Mouse (Mus musculus) heart, embryonic 12.5 days (tissue): ENCODE results near the gene Rai1. TPM values are rescaled to one million over a fixed set of nuclear protein-coding genes. Genes with fewer than 3 reads are reported as not detected.

Source experiments
- ATAC-seq: fragments of 200-750 bp; cut with Nextera tagmentation; 2 replicates; pipeline ENCODE4 v1.8.0; 2017; ENCODE audit warnings: moderate TSS enrichment, moderate library complexity; ENCODE audit not compliant: insufficient number of reproducible peaks, low FRiP score
- H3K27ac ChIP-seq: fragments of 300-500 bp; sonication (generic); 2 replicates; pipeline ENCODE4 v1.5.1; 2016; ENCODE audit warnings: mild to moderate bottlenecking, moderate library complexity; ENCODE audit not compliant: poor library complexity, severe bottlenecking
- H3K27me3 ChIP-seq: fragments of 300-500 bp; sonication (generic); replicated peaks from 2 replicates; pipeline ENCODE4 v1.6.1; 2016; ENCODE audit warnings: mild to moderate bottlenecking, moderate library complexity
- H3K36me3 ChIP-seq: fragments of 300-500 bp; sonication (generic); 2 replicates; pipeline ENCODE4 v1.6.1; 2016; ENCODE audit warnings: mild to moderate bottlenecking, moderate library complexity
- H3K4me1 ChIP-seq: fragments of 300-500 bp; sonication (generic); replicated peaks from 2 replicates; pipeline ENCODE4 v1.6.1; 2016; ENCODE audit warnings: mild to moderate bottlenecking
- H3K4me2 ChIP-seq: fragments of 300-500 bp; sonication (generic); 2 replicates; pipeline ENCODE4 v1.6.1; 2016; ENCODE audit warnings: mild to moderate bottlenecking, moderate library complexity
- H3K4me3 ChIP-seq: fragments of 300-500 bp; sonication (generic); 2 replicates; pipeline ENCODE4 v1.5.1; 2016; ENCODE audit warnings: mild to moderate bottlenecking
- H3K9ac ChIP-seq: fragments of 300-500 bp; sonication (generic); 2 replicates; pipeline ENCODE4 v1.6.1; 2016; ENCODE audit warnings: mild to moderate bottlenecking, moderate library complexity
- H3K9me3 ChIP-seq: fragments of 300-500 bp; sonication (generic); replicated peaks from 2 replicates; pipeline ENCODE4 v1.6.1; 2016; ENCODE audit warnings: mild to moderate bottlenecking, moderate library complexity
- WGBS: fragments of 180-500 bp; shearing (Covaris S2); methylation state at CpG from one replicate; pipeline ENCODE4 v1.1.7; 2016; 5-methylcytosine and 5-hydroxymethylcytosine counted together
- polyA plus RNA-seq: library from polyadenylated mRNA; unstranded; fragments of >200 nt; fragmentation: Nextera tagmentation; extraction: Ambion mirVana; gene quantifications from 2 replicates; pipeline ENCODE4 v1.2.1, GENCODE M21; 2016

The Rai1 gene
- polyA plus RNA-seq, 1 experiment from 2014 or later = 22.2 TPM

GRCm38 (mm10) chr11:60130516-60130915 is 25.7 kb downstream of the Rai1 start:
- no peak for ATAC-seq
- 32% methylated on average over 6 of the region's 6 CpGs for WGBS
- no peaks in the 10 kb centered on the region for H3K9me3 ChIP-seq
- no peak overlapping the region for H3K4me3 ChIP-seq
- H3K27me3 ChIP-seq = no peaks in the 10 kb centered on the region
- 0 out of 2 replicates have a peak overlapping the region, but pooled peaks have one; percentile 17 for H3K4me2 ChIP-seq
- H3K4me1 ChIP-seq = peaks cover 92% of the 10 kb centered on the region
- peak overlapping the region; percentile 78 for H3K27ac ChIP-seq
- H3K9ac ChIP-seq = peak overlapping the region; percentile 37
- H3K36me3 ChIP-seq = no peaks in the 10 kb centered on the region

GRCm38 (mm10) chr11:60132061-60132460 is 27.2 kb downstream of the Rai1 start:
- no peak overlapping the region for H3K4me3 ChIP-seq
- H3K27me3 ChIP-seq = no peaks in the 10 kb centered on the region
- H3K9me3 ChIP-seq = no peaks in the 10 kb centered on the region
- 79% methylated on average over 1 of the region's 1 CpGs for WGBS
- H3K27ac ChIP-seq = no peak overlapping the region
- H3K36me3 ChIP-seq = no peaks in the 10 kb centered on the region
- peaks cover 90% of the 10 kb centered on the region for H3K4me1 ChIP-seq
- H3K9ac ChIP-seq = no peak overlapping the region
- H3K4me2 ChIP-seq = no peak overlapping the region
- no peak for ATAC-seq

- H3K9ac ChIP-seq = no peak overlapping the region
- H3K27ac ChIP-seq = no peak overlapping the region
- no peaks in the 10 kb centered on the region for H3K36me3 ChIP-seq
- 83% methylated on average over 1 of the region's 1 CpGs for WGBS
- H3K9me3 ChIP-seq = no peaks in the 10 kb centered on the region
- H3K27me3 ChIP-seq = no peaks in the 10 kb centered on the region
- H3K4me3 ChIP-seq = no peak overlapping the region
- no peak overlapping the region for H3K4me2 ChIP-seq
- ATAC-seq = no peak
- H3K4me1 ChIP-seq = peaks cover 84% of the 10 kb centered on the region
These were observed 31.7 kb downstream of the Rai1 start for GRCm38 (mm10) chr11:60136491-60136890.

DNA sequence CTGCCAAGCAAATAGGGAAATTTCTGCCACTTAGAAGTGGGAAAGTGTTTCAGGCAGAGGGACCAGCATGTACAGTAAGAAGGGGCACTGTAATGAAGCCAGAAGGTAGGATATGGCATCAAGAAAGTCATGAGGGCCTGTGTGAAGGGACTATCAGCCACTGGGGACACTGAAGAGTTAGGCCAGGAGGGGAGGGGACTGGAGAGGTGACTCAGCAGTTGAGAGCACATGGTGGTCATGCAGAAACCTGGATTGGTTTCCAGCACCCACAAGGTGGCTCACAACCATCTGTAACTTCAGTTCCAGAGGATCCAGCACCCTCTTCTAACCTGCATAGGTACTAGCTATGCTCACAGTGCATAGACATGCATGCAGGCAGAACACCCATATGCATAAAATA is 32.4 kb downstream of the Rai1 start:
- Histone ChIP-seq H3K4me3 (no peak overlapping the region), H3K27ac (no peak overlapping the region), H3K4me1 (peaks cover 84% of the 10 kb centered on the region), H3K9me3 (no peaks in the 10 kb centered on the region), H3K4me2 (no peak overlapping the region), H3K9ac (no peak overlapping the region), H3K36me3 (no peaks in the 10 kb centered on the region), H3K27me3 (no peaks in the 10 kb centered on the region)
- no peak for ATAC-seq

- peak overlapping the region; percentile 88 for H3K4me2 ChIP-seq
- peak overlapping the region; percentile 69 for H3K4me3 ChIP-seq
- ATAC-seq = peak; percentile 12; the same call in 1 of the 2 replicates
- no peaks in the 10 kb centered on the region for H3K27me3 ChIP-seq
- no peaks in the 10 kb centered on the region for H3K9me3 ChIP-seq
- H3K4me1 ChIP-seq = peaks cover 84% of the 10 kb centered on the region
- H3K9ac ChIP-seq = peak overlapping the region; percentile 87
- H3K36me3 ChIP-seq = peaks cover 4% of the 10 kb centered on the region; the same call in 1 of the 2 replicates
- peak overlapping the region; percentile 88 for H3K27ac ChIP-seq
- WGBS = 3% methylated on average over 24 of the region's 24 CpGs
These were observed 34.4 kb downstream of the Rai1 start for GRCm38 (mm10) chr11:60139141-60139733.

GRCm38 (mm10) chr11:60139734-60140371 is 35.0 kb downstream of the Rai1 start:
- peak; percentile 73 for ATAC-seq
- peaks cover 10% of the 10 kb centered on the region; the same call in 1 of the 2 replicates for H3K36me3 ChIP-seq
- peak overlapping the region; percentile 69 for H3K4me3 ChIP-seq
- no peaks in the 10 kb centered on the region for H3K9me3 ChIP-seq
- H3K27ac ChIP-seq = peak overlapping the region; percentile 88
- H3K4me2 ChIP-seq = peak overlapping the region; percentile 88
- H3K9ac ChIP-seq = peak overlapping the region; percentile 87
- peaks cover 84% of the 10 kb centered on the region for H3K4me1 ChIP-seq
- H3K27me3 ChIP-seq = no peaks in the 10 kb centered on the region
- under 1% methylated on average over 65 of the region's 66 CpGs for WGBS

GRCm38 (mm10) chr11:60140586-60141284 is 35.9 kb downstream of the Rai1 start:
- Histone ChIP-seq H3K9ac (peak overlapping the region; percentile 87), H3K4me2 (peak overlapping the region; percentile 88), H3K27ac (peak overlapping the region; percentile 88), H3K4me3 (peak overlapping the region; percentile 69), H3K9me3 (no peaks in the 10 kb centered on the region), H3K27me3 (no peaks in the 10 kb centered on the region), H3K36me3 (peaks cover 18% of the 10 kb centered on the region), H3K4me1 (peaks cover 84% of the 10 kb centered on the region)
- whole genome bisulfite sequencing = 1% methylated on average over 28 of the region's 32 CpGs
- no peak for ATAC-seq

DNA sequence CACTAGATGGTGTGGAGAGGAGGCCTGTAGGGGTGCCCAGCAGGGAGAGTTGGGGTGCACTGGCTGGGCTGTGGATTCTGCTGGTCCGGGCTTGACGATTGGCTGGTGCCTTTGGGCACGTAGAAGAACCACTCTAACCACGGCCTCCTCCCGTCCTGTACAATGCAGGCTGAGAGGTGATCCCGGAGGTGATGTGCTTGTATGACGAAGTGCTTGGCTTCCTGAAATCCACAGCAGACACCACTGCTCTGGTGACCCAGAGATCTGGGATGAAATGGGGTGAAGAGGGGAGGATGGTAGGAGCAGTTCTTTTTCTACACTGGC is 36.4 kb downstream of the Rai1 start:
- peaks cover 84% of the 10 kb centered on the region for H3K4me1 ChIP-seq
- H3K4me2 ChIP-seq = peak overlapping the region; percentile 88
- no peaks in the 10 kb centered on the region for H3K9me3 ChIP-seq
- H3K27me3 ChIP-seq = no peaks in the 10 kb centered on the region
- peak overlapping the region; percentile 88 for H3K27ac ChIP-seq
- 16% methylated on average over 7 of the region's 7 CpGs for WGBS
- H3K9ac ChIP-seq = peak overlapping the region; percentile 87
- no peak for ATAC-seq
- H3K4me3 ChIP-seq = peak overlapping the region; percentile 69
- H3K36me3 ChIP-seq = peaks cover 23% of the 10 kb centered on the region

DNA sequence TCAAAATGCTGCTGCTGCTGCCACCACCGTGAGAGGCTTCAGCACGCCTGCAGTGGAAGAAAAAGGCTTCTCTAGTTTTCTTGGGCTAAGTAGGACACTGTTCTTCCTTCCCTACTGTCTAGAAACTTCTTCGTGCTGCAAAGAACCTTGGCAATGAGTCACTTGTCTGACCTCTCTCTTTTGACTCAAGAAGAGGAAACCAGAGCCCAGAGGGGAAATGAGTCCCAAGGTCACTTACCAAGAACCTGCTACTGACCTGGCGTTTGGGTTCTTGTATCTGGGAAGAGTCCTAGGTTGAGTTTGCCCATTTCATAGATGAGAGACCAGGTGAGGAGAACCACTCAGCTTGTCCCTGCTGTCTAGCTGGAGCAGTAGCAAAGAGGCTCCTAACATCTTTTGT is 38.3 kb downstream of the Rai1 start:
- H3K36me3 ChIP-seq = peaks cover 40% of the 10 kb centered on the region
- H3K4me1 ChIP-seq = peaks cover 89% of the 10 kb centered on the region
- no peak overlapping the region for H3K27ac ChIP-seq
- 74% methylated on average over 4 of the region's 4 CpGs for WGBS
- no peak overlapping the region for H3K4me3 ChIP-seq
- H3K4me2 ChIP-seq = no peak overlapping the region
- ATAC-seq = no peak
- H3K27me3 ChIP-seq = no peaks in the 10 kb centered on the region
- H3K9ac ChIP-seq = no peak overlapping the region
- H3K9me3 ChIP-seq = no peaks in the 10 kb centered on the region

GRCm38 (mm10) chr11:60146170-60146569 is 41.4 kb downstream of the Rai1 start:
- Histone ChIP-seq H3K4me1 (peaks cover 95% of the 10 kb centered on the region), H3K4me3 (no peak overlapping the region), H3K36me3 (peaks cover 51% of the 10 kb centered on the region), H3K27me3 (no peaks in the 10 kb centered on the region), H3K9me3 (no peaks in the 10 kb centered on the region), H3K27ac (peak overlapping the region; percentile 77; the same call in 1 of the 2 replicates), H3K4me2 (no peak overlapping the region), H3K9ac (no peak overlapping the region)
- WGBS = 84% methylated on average over 4 of the region's 4 CpGs
- no peak for ATAC-seq

DNA sequence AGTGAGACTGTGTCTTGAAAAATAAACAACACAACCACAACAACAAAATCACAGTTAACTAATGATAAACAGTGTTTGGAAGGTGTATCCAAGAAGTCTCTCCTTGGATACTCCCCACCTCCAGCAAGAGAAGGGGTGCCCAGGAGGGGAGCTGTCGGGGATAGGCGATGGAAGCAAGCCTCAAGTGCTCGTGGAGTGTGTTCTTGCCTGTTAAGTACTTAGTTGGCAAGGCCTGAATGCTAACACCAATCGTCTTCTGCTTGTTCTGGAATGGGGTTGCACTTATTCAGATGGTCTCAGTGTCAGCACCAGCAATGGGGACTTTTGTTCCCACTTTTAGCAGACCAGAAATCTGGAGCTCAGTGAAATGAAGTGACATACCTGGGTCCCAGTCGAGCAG is 43.8 kb downstream of the Rai1 start:
- Histone ChIP-seq H3K4me1 (peaks cover 84% of the 10 kb centered on the region), H3K27me3 (no peaks in the 10 kb centered on the region), H3K4me3 (no peak overlapping the region), H3K27ac (no peak overlapping the region), H3K36me3 (peaks cover 63% of the 10 kb centered on the region), H3K9ac (no peak overlapping the region), H3K4me2 (no peak overlapping the region), H3K9me3 (no peaks in the 10 kb centered on the region)
- ATAC-seq = no peak
- WGBS = 70% methylated on average over 5 of the region's 5 CpGs
